Mouse (Mus musculus) spleen, postnatal 10 days (tissue): Measurements from ENCODE around the gene Grhpr.
A peak's percentile ranks its signal among the peaks of the same experiment; 100 is the strongest.
"Not testable (repeated sequence)": the region's sequence is repeated elsewhere in the genome, so short reads cannot be mapped to it uniquely, and the experiment has no call there.

Experiments
- DNase-seq, 2 experiments: peaks; one replicate each; pipeline ENCODE4 v3.0.0; 2021 to 2022; ENCODE audit warnings: low spot score in 2 of 2

Gene Grhpr

DNA sequence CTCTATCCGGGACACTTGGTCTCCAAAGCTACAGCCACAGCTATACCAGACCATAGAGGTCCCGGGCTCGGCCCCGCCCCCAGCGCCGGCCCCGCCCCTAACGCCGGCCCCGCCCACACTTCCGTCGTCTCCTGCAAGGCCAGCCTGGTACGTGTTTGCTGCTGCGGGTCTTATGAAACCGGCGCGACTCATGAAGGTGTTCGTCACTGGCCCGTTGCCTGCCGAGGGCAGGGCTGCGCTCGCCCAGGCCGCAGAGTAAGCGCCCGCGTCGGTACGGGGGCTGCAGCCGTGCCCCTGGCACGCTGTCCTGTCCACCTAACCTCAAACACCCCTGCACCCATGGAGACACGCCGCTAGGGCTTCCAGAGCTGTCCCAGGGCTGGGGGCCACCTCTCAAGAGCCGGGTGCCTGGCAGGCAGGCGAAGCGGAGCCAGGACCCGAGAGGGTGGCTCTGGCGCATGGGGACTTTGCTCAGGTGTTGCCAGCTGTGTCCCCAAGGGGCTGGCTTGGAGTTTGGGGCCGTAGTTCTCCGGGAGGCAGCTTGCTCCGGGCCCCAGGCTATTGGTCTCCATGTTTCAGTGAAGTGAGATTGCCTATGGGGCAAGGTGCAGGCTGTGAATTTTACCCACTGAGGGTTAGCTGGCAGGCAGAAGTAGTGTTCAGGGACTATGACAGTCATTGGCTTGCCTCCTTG lies at the start of gene Grhpr:
Grhpr (plus strand) TSS at position 116 of the 694 bp plus-strand sequence.
- DNase-seq: peak; percentile 77 to 88

GRCm38 (mm10) chr4:44931732-44932131 lies 49.5 kb upstream of the Grhpr start:
- DNase-seq: no peak

DNA sequence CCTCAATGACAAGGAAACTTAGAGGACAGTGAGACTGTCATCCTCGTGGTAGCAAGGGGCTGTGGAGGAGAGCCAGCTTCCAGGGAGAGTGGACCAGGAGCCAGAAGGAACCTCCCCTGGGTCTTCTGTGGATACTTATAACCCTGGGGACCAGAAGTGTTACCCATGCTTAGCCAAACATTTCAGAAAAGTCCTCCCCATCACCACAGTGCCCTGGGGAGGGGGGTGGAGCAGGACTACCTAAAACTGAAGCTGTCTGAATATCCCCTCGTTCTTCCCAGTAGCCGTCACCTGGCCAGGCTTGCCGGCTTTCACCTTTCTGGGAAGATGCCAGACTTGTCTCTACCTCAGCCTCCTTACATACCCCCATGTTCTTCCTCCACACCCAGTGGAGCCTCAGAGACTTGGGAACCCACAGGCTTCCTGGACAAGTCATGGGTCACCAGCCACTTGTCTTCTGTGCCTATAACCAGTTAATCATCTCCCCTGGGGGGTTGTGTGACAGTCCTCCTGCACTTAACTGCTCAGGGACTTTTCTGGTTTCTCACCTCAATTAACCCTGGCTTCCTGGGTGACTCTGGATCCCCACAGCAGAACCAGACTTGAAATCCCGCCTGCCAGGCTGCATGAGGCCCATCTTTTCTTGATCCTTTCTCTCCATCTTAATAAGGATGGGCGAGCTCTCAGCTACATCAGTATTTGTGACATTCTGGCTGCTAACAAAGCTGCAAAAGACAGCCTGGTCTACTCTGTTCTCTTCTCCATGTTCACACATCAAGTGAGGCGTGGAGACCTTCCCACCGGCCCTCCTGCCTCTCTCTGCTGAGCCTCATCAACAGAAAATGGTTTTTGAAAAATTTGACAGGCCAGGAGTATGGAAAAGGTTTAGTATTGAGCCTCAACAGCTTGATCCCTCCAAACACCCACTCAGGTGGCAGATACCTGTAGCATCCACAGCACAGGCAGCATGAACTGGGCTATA lies 42.5 kb upstream of the Grhpr start:
- peak in 1 of 2 experiments; percentile 35 for DNase-seq

DNA sequence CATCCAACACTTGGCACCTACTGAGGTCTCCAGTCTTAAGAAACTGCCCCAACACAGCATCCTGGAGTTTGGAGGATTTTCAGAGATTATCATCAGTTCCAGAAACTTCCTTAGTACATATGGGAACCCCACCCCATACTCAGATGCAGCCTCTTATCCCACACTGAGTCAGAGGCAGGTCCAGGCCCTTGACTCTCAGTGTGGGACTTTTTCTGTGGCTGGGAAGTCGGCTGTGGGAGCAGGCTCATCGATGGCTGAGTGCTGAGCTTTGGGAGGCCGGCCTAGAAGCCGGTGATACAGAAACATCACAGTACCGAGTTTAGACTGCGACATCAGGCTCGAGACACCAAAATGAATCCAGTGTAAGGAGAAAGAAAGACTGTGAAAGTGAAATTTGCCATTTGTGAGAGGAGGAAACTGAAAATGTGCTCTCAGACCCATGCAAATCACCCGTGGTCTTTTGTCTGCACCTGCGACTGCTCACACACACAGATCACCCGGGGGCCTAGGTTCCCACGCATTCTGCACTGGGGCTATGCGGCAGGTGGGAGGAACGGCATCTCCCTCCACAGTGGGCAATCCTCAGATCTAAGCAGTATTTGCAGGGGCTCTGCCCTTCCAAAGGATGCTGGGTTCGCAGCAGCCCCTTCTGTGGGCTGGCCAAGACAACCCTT lies 41.5 kb upstream of the Grhpr start:
- DNase-seq: peak in 1 of 2 experiments; percentile 58

GRCm38 (mm10) chr4:44940286-44940685 lies 40.9 kb upstream of the Grhpr start:
- no peak for DNase-seq

GRCm38 (mm10) chr4:44942237-44942636 lies 39.0 kb upstream of the Grhpr start:
- peak in 1 of 2 experiments; percentile 41 for DNase-seq

- no peak for DNase-seq
These were observed 37.7 kb upstream of the Grhpr start for GRCm38 (mm10) chr4:44943480-44943879.

DNA sequence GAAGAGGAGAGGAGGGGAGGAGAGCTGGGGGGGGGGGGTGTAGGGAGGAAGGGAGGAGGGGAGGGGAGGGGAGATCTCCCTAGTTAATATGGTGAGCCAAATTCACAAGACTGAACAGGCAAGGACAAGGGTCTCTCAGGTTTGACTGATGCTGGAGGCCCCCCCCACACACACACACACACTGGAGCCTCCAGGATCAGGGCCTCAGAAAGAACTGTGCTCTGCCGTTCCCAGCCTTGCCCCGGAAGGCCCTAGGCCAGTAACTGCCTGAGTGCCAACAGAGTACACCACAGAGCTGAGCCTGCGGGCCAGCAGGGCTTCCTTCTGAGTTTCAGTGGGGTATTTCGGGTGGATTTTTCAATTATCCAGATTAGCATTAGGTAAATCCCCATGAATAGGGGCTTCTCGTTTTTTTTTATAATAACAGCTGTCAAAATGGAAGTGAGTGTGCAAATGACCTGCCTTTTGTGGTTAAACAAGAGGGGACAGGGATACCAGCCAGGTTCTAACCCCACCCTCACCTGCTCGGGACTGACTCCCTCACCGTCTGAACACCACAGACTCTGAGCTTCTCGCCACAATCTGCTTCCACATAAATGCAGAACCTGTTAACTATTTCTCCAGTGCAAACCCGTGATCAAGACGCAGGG lies 36.6 kb upstream of the Grhpr start:
- no peak for DNase-seq

DNA sequence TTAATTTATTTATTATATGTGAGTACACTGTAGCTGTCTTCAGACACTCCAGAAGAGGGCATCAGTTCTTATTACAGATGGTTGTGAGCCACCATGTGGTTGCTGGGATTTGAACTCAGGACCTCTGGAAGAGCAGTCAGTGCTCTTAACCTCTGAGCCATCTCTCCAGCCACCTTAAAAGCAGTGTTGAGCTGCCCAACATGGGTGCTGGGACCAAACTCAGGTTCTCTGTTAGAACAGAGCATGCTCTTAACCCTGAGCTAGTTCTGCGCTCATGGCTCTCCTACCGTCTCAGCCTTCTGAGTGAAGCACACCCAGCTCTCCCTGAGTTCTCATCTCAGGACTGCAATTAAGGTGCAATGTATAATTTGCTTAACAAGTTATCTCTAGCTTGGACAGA lies 35.1 kb upstream of the Grhpr start:
- DNase-seq: not testable (repeated sequence)

GRCm38 (mm10) chr4:44947464-44947863 lies 33.7 kb upstream of the Grhpr start:
- DNase-seq: no peak

DNA sequence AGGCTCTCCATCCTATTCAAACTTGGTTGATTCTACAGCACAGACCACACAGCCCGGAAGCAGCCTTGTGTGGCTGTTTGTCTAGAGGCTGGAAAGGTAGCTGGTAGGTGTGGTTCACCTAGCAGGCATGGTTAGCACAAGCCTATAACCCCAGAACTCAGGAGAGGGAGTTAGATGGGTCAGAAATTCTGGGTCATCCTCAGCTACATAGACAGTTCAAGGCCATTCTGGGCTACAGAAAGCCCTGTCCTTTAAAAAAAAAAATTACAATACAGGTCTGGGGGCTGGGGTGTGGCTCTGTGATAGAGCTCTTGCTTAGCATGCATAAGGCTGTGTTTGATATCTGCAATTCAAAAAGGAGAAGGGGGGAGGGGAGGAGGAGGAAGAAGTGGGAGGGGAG lies 32.9 kb upstream of the Grhpr start:
- no peak for DNase-seq

- no peak for DNase-seq
These were observed 28.2 kb upstream of the Grhpr start for GRCm38 (mm10) chr4:44953041-44953440.

DNA sequence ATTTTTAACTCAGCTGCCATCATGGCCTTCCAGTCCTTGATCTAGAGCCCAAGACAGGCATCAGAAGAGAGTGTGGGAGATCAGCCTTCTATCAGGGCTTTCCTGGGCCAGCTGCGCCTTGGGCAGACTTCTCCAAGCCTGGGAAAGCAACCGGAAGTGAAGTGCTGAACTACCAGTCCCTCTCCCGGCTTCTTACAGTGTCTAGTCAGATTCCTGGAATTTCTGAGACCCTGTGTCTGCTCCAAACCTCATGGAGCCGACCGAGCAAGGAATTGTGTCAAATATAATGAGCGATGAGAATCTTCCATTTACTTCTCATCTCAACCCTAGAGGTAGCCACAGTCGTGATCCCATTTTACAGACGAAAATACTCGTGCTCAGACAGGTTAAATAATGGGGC lies 22.4 kb upstream of the Grhpr start:
- no peak for DNase-seq

GRCm38 (mm10) chr4:44959220-44959619 lies 22.0 kb upstream of the Grhpr start:
- DNase-seq: no peak

- no peak for DNase-seq
These were observed 18.0 kb upstream of the Grhpr start for GRCm38 (mm10) chr4:44963156-44963555.

DNA sequence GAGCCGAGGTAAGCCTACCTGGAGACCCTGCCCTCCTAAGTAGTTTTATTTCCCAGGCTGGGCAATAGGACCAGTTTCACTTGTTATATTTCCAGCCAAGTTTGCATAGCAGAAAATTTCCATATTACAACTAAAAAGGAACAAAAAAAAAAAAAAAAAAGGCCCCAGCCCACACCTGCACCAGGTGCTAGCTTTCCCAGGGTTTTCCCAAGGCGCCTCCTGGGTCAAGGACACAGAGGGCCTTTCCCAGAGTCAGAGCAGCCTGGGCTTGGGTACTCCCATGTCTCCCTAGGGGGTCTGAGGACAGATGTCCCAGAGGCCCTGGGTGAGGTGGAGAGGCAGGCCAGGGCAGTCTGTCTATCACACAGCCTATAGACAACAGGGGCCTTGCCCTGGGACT lies 16.0 kb upstream of the Grhpr start:
- no peak for DNase-seq

- no peak for DNase-seq
These were observed 15.5 kb upstream of the Grhpr start for GRCm38 (mm10) chr4:44965736-44966135.

DNA sequence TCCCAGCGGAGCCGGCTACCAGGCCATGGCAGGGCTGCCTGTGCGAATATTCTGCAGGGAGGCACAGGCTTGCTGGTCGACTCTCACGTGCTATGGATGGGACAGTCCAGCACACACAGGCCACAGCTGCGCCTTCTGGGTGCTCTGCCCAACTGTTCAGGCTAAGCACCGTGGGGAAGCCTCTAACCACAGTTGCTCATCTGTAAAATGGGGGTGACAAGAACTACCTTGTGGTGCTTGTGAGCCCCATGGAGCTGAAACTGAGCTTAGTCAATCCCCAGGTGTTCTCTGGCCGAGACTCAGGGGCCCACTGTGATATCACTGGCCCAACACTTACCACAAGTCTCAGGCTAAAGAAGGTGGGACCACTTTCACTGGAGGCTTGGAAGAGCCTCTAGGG lies 13.8 kb upstream of the Grhpr start:
- DNase-seq: no peak

- DNase-seq: peak in 1 of 2 experiments; percentile 79
These were observed 11.1 kb upstream of the Grhpr start for GRCm38 (mm10) chr4:44970056-44970455.

GRCm38 (mm10) chr4:44970612-44971110 lies 10.5 kb upstream of the Grhpr start:
- peak; percentile 49 to 77 for DNase-seq

DNA sequence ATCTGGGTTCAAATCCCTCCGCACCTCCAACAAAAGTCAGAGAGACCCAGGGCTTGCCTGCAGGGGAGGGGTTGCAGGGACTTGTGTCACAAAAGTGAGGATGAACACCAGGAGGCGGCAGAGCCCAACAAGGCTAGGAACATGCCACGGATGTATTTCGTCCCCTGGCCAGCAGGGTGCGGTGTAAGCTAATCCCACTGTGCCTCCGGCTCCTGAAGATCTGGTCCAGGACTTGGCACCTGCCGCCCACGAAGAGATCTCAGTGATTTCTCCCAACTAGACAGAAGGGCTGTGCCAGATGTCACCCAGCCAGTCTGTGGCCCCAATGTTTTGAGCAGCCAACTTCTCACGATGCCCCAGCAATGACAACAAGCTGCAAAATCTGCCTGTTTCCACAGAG lies 7.7 kb upstream of the Grhpr start:
- peak; percentile 82 to 93 for DNase-seq
